Mouse (Mus musculus) ES-E14 (cell line): ENCODE results near the gene Sorcs2.

ENCODE experiments used
- CHD2 ChIP-seq: IDR thresholded peaks from 2 replicates; pipeline ENCODE4 v1.6.1; 2014; ENCODE audit warnings: mild to moderate bottlenecking, low read depth, low read length, inconsistent platforms
- HCFC1 ChIP-seq: IDR thresholded peaks from 2 replicates; pipeline ENCODE4 v1.6.1; 2012; ENCODE audit warnings: low read length, inconsistent platforms, borderline replicate concordance; ENCODE audit not compliant: insufficient read depth
- MAFK ChIP-seq: IDR thresholded peaks from 2 replicates; pipeline ENCODE4 v1.6.1; 2014; ENCODE audit warnings: mild to moderate bottlenecking, low read depth, low read length, inconsistent platforms; ENCODE audit not compliant: insufficient read depth
- ZC3H11A ChIP-seq: IDR thresholded peaks from 2 replicates; pipeline ENCODE4 v1.6.1; 2012; ENCODE audit warnings: low read depth, mild to moderate bottlenecking, inconsistent platforms, low read length, borderline replicate concordance
- ZNF384 ChIP-seq: IDR thresholded peaks from 2 replicates; pipeline ENCODE4 v1.6.1; 2012; ENCODE audit warnings: low read depth, low read length, inconsistent platforms

DNA sequence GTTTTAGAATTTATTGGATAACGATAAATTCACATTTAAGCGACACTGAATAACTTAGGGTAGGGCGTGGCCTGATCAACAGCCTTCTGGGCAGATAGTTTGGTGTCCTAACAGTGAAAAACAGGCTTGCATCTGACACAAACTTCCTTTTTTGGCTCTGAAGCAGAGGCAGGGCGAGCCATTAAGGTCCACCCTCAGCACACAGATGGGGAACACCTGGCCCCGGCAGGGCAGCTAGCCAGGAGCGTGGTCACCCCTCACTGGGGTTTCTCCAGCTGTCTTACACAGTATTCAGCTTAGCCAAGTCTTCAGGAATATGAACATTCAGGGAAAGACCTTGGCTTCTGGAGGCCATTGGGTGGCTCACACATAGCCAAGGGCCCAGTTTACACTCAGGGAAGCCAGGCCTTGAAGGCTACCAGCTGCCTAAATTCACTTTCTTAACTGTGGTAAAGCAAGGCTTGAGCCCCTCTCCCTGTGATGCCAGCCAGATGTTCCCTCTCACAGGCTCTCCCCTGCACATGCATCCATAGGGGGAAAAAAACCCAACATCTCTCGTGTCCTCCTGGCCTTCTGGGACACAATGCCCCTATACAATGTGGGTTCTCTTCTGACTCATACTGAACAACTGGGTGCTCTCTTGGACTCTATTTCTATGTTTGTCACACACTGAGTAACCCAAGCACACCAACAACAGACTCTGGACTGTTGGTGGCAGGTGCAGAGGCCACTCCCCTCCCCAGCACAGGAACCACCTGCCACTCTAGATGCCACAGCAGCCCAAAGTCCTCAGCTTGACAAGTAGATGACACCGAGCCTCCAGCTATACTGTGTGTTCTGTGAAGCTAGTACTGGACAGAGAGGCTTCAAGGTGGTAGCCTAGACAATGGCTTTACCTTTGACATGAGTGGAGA, 20.2 kb downstream of the Sorcs2 start:
- TF ChIP-seq ZNF384 (no peak), MAFK (no peak), CHD2 (no peak), HCFC1 (no peak), ZC3H11A (no peak)
